Mouse (Mus musculus) CD4-positive helper T cell, adult 2 months (primary cell): ENCODE results near the gene Klra3.
A peak's percentile ranks its signal among the peaks of the same experiment; 100 is the strongest.
"Not testable (repeated sequence)": the region's sequence is repeated elsewhere in the genome, so short reads cannot be mapped to it uniquely, and the experiment has no call there.

Source experiments
- DNase-seq: peaks from one replicate; pipeline ENCODE4 v3.0.0-alpha.2; 2012; ENCODE audit warnings: low read depth, missing footprints, low spot score

The Klra3 gene

DNA sequence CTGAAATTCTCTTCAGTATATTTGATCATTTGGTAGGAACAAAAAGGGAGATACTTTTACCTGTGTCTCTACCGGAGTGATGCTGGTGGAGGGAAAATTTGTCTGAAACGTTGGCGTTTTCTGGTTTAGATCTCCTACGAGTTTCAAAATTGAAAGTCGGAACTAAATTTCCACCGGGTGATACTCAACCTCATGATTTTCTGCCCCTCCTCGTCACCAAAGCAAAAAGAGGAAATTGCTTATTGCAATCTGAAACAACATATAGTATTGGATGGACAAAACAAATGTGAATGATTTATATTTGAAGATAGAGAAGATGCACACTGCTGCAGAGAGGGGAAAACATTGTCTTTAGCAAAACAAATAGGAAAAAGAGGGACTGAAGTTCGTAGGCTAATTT, at the start of gene Klra3:
Klra3 (minus strand) TSS at position 164 of the 400 bp plus-strand sequence.
- DNase-seq = no peak

DNA sequence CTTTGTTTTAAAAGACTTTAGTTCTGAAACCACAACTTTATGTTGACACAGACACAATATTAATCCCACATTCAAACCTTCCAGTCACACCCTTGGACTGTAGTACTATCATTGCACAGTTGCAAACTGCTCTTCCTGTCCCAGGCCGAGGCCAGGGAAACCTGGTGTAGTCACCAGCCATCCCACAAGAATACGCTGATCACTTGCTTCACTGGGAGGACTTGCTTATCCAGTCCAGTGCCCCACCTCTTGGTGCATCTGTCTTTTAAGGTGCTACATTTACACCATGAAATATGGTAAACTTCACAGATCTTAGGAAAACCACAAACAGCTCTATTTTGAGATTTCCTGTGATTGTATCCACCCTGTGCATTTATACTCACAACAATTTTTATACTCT, 49.4 kb upstream of the Klra3 start, which contains the start of gene Klra1:
Klra1 (minus strand) TSS at position 125 of the 400 bp plus-strand sequence.
- DNase-seq = peak; percentile 19

DNA sequence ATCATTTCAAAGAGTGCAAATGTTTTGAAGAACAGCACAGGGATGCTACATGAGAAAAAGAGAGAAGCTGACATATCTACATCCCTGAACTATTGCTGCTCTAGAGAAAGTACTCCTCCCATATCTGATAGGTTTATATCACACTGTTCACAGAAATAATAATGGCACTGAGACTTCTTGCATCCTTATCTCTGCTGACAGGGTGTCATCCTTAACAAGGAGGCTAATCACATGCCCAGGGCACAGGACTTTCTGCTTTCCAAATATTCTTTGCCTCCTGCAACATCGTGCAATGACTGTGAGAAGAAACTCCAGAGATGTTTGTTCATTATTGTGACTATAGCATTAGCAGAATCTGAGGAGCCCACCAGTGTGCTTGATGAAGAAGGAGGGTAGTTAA, 48.4 kb upstream of the Klra3 start:
- DNase-seq = no peak

DNA sequence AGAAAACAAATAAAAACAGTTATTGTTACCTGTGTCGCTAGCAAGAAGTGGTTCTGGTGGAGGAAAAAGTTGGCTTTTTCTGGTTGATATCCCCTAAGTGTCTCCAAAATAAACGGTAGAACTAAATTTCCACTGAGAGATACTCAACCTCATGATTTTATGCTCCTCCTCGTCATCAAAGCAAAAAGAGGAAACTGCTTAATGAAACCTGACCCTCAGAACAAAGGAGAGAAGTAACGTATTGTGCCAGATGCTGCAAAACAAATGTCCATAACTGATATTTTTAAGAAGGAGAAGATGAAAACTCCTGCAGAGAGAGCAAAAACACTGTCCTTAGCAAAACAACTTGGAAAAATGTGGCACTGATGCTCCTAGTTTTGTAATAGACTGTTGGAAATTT, 45.0 kb upstream of the Klra3 start:
- no peak for DNase-seq

DNA sequence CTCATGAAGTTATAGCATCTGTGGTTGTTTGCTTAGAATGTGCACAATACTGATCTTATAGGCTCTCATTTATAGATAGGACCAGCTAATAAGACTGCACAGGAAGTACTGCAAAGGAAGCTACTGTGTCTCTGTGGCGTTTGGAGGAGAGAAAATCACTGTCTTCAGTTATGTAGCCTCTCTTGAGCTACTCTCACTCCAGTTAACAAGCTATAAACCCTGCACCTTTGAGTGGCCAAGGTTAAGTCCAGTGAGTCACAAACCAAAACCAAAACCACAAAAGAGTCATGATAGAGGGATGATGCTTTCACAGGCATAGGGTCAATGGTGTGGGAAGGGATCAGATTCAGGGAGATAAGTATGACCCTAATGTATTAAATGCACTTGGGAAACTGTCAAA, 8.0 kb upstream of the Klra3 start:
- DNase-seq = not testable (repeated sequence)

DNA sequence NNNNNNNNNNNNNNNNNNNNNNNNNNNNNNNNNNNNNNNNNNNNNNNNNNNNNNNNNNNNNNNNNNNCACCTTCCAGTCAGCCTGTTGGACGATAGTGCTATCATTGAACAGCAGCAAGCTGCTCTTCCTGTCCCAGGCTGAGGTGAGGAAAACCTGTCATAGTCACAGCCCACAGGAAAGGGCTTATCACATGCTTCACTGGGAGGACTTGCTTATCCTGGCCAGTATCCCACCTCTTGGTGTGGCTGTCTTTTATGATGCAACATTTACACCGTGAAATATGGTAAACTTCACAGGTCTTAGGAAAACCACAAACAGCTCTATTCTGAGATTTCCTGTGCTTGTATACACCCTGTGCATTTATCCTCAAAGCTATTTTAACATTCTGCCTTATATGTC, 4.6 kb upstream of the Klra3 start:
- not testable (repeated sequence) for DNase-seq

DNA sequence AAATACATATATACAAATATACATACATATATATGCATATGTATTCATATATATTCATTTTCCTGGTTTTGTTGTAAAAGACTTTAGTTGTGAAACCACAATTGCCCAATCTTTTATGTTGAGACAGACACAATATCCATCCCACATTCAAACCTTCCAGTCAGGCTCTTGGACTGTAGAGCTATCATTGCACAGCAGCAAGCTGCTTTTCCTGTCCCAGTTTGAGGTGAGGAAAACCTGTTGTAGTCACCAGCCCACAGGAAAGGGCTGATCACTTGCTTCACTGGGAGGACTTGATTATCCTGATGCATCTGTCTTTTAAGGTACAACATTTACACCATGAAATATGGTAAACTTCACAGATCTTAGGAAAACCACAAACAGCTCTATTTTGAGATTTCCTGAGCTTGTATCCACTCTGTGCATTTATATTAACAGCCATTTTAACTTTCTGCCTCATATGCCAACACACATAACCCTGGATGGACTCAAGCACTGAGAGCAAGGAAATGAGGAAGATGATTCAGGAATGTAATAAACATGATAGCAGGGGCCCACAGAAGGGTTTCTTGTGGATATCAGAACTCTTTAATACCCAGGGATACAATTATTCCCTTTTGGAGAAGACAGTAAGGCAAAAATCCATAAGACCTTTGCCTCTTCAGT, 49.3 kb downstream of the Klra3 start:
- no peak for DNase-seq

DNA sequence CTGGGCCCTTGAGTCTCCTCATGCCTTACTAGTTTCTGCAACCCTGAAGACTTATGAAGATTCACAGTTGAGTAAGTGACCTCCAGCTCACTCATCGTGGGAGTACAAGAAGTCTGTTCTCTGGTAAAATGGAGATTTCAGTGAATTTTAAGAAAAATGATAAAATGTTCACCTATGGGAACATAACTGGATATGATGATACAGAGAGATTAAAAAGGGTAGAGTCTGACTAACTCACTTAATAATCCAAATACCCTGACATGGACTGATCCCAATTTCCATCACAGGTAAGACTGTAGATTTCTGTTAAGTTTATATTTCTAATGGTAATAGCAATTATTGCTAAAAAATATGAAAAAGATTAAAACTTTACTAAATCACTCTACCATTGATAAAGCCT, 55.5 kb downstream of the Klra3 start, which contains the start of gene Klra10:
Klra10 (minus strand) TSS at position 101 of the 400 bp plus-strand sequence.
- DNase-seq = not testable (repeated sequence)
